Mouse (Mus musculus): Measurements from ENCODE around the gene Kcnip1. TPM values are rescaled to one million over a fixed set of nuclear protein-coding genes. Genes with fewer than 3 reads are reported as not detected.

The Kcnip1 gene
- not detected for polyA plus RNA-seq (2017; shearing (Covaris generic))

GRCm38 (mm10) chr11:33992938-33993337 is at the start of gene Kcnip1:
Gene Kcnip1 (minus strand): TSS chr11:33993152.

DNA sequence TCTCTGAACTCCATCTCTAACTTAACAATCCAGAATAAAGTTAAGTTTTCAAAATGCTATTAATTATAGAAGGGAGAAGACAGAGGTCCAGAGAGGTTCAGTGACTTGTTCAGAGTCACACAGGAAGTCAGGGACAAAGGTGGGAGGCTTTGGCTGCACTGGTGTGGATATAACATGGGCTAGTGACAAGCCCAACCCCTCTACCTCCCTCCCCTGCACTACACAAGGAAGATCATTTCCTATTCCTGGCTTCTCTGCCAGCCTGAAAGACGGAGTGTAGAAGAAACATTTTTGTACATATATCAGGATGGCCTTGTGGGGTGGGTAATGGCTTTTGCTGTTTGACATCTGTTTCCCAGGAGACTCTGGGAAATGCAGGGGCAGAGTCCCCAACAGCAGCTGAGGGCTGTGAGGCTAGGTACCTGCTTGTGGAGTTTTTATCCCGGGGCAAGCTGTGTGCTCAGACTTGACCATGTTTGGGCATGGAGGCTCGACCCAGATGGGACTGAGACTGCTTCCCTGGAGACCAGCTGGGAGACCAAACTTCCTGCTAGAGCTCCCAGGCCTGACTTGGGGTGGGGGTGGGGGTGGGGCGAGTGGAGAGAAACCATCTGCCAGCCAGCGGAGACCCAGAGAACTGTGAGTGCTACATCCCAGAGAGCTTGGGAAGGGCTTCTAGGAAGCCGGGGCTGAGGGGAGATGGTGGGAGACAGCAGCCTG is 30.1 kb downstream of the Kcnip1 start, which contains the start of gene Kcnmb1:
TSS of gene Kcnmb1 (plus strand) at position 326 of the 720 bp plus-strand sequence.

DNA sequence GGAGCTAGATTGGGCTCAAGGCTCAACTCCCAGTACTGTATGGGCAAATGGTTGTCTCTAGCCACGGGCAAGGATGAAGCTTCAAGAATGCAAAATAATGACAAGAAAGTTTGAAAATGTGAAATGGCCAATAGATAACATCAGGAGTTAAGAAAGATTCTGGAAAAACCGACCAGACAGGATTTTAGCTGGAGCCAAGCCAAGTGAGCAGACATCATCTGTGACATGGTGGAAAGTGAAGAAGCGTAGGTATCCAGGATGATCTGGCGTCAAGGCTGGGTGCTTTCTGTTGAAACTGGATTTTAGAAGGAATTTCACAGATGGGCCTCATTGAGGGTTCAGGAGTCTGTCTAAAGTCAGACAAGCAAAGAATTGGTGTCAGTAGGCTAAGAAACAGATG is 394.0 kb downstream of the Kcnip1 start, which contains the start of gene D130052B06Rik:
TSS of gene D130052B06Rik (plus strand) at position 317 of the 400 bp plus-strand sequence.

Other genes starting within 250 kb of the Kcnip1 start
- gene Kcnmb1, start 30.1 kb downstream of the Kcnip1 start, polyA plus RNA-seq (2017; shearing (Covaris generic)): 0.11 TPM
- 242 TPM for gene Lcp2, start 53.8 kb upstream of the Kcnip1 start, polyA plus RNA-seq (2017; shearing (Covaris generic))
- not detected for gene 4930469K13Rik, start 105.4 kb upstream of the Kcnip1 start, polyA plus RNA-seq (2017; shearing (Covaris generic))
- gene Foxi1, start 214.9 kb upstream of the Kcnip1 start, polyA plus RNA-seq (2017; shearing (Covaris generic)): not detected

All from naive thymus-derived CD4-positive, alpha-beta T cell, adult 5 months (primary cell).